Mouse (Mus musculus): ENCODE results near the gene Ifna9. TPM values are rescaled to one million over a fixed set of nuclear protein-coding genes. Genes with fewer than 3 reads are reported as not detected.
A peak's percentile ranks its signal among the peaks of the same experiment; 100 is the strongest.
"Not testable (repeated sequence)": the region's sequence is repeated elsewhere in the genome, so short reads cannot be mapped to it uniquely, and the experiment has no call there.

Gene Ifna9
- polyA plus RNA-seq (2016; fragmentation: Nextera tagmentation; extraction: Ambion mirVana): not detected in 2 replicates

DNA sequence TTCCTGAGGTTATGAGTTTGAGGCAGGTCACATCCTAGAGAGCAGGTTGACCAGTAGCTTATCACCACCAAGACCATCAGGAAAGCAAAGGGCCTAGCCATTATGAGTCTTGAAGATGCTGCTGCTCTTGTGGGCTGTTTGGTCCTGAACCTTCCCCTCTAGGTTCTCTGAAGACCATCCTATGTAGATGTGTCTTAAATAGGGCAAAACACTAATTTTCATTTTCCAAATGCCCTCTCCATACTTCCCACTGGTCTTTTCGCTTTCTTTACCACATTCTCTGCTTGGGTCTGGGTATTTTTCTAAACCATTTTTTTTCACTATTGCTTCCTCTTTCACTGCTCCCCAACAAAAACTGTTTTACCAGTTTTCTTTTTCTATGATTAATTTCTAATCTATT is at the start of gene Ifna9:
Ifna9 (minus strand) TSS at position 101 of the 400 bp plus-strand sequence.
- Histone ChIP-seq H3K27ac (no peak within 1 kb of the TSS), H3K4me2 (no peak within 1 kb of the TSS), H3K9me3 (no peaks in the 10 kb centered on the region), H3K4me3 (replicated peaks) (no peak within 1 kb of the TSS), H3K36me3 (no peaks in the 10 kb centered on the region), H3K4me1 (replicated peaks) (no peaks in the 10 kb centered on the region), H3K27me3 (no peaks in the 10 kb centered on the region), H3K9ac (replicated peaks) (no peak within 1 kb of the TSS)
- no peak for ATAC-seq (ENCODE audit: insufficient number of reproducible peaks, insufficient read depth, low FRiP score, low TSS enrichment, low read depth)
- WGBS: 90% methylated on average over 1 of the region's 1 CpGs

DNA sequence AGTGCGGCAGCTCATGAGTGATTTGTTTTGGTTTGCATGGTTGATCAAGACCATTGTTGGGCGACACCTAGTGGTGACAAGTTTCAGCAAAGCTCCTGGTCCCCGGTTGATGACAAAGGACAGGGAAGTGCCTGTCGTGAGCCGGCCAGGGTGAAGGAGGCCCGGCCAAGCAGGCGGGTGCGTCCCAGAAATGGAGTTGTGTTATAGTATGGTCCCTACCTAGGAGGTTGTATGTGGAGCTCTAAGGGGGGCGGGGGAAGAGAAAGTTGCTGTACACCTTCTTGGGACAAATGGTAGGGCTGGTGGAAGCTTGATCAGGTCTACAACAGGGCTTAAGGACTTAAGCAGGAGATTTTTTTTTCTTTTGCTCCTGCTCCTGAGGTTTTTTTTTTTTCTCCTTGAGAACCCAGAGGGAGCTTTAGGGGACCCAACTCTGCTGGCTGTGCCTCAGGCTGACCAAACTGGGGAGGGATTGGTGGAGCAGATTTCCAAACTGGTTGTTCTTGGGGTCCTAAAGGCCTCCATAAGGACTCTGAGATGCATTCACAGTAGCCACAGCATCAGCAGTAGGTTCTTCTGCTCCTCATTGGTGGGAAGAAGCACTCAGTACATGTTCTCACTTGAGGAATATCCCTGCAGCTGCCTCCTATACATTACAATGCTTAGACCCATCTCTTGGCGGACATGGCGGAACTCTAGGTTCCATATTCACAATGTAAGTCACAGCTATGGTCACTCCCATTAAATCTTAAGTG is 49.1 kb upstream of the Ifna9 start:
- no peak overlapping the region for H3K9ac ChIP-seq (replicated peaks)

DNA sequence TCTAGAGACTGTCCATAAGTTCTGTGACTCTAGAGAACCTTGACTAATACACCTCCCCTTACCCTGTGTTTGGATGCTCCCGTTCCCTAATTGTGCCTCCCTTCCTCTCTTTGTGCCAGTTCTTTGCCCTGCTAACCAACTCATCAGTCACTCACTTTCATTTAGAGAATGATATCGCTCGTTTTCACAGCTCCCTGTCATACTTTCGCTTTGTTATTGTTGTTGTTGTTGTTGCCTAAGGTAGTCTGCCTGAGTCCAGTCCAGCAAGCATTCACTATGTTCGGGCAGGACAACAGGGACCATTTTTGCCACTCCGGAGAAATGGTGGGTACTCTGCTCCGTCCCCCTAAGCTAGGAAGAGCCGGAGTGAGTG is 48.5 kb upstream of the Ifna9 start:
- no peak overlapping the region for H3K9ac ChIP-seq (replicated peaks)
- 64% methylated on average over 8 of the region's 8 CpGs for WGBS
- H3K4me3 ChIP-seq (replicated peaks): peak overlapping the region; percentile 32

More for the DNA sequence above, 49.1 kb upstream of the Ifna9 start:
- Histone ChIP-seq H3K4me2 (peak overlapping the region; percentile 50), H3K36me3 (no peaks in the 10 kb centered on the region), H3K9me3 (no peaks in the 10 kb centered on the region), H3K27ac (0 out of 2 replicates have a peak overlapping the region, but pooled peaks have one; percentile 12), H3K4me3 (replicated peaks) (peak overlapping the region; percentile 32), H3K4me1 (replicated peaks) (no peaks in the 10 kb centered on the region), H3K27me3 (no peaks in the 10 kb centered on the region)
- peak; percentile 94 for ATAC-seq (ENCODE audit: insufficient number of reproducible peaks, insufficient read depth, low FRiP score, low TSS enrichment, low read depth)
- 15% methylated on average over 11 of the region's 11 CpGs for WGBS

DNA sequence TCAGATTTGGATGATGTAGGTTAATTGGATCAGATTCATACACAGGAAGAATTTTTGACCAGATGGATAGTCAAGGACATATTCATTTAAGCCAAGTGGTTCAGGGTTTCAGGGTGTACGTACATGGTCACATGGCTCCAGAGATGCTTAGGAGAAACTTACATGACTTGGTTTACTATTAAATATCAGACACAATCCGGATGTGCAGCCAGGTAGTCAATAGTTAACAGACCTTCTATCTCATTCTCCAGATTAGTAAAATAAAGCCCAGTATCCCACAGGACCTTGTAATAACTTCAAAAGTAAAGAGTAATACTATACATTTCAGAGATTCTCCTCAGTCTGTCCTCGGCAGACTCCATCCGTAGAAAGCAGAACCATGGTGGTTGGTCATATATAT is 42.1 kb upstream of the Ifna9 start, which contains the start of gene C87499:
C87499 (minus strand) TSS at position 101 of the 400 bp plus-strand sequence.
- 86% methylated on average over 4 of the region's 4 CpGs for WGBS
- ATAC-seq (ENCODE audit: insufficient number of reproducible peaks, insufficient read depth, low FRiP score, low TSS enrichment, low read depth): no peak
- H3K9ac ChIP-seq (replicated peaks): no peak within 1 kb of the TSS
- H3K36me3 ChIP-seq: no peaks in the 10 kb centered on the region
- H3K4me3 ChIP-seq (replicated peaks): no peak within 1 kb of the TSS
- no peaks in the 10 kb centered on the region for H3K4me1 ChIP-seq (replicated peaks)
- H3K27ac ChIP-seq: no peak within 1 kb of the TSS
- H3K9me3 ChIP-seq: no peaks in the 10 kb centered on the region
- no peak within 1 kb of the TSS for H3K4me2 ChIP-seq
- no peaks in the 10 kb centered on the region for H3K27me3 ChIP-seq

More for the DNA sequence above, 48.5 kb upstream of the Ifna9 start:
- Histone ChIP-seq H3K4me2 (peak overlapping the region; percentile 50), H3K4me1 (replicated peaks) (no peaks in the 10 kb centered on the region), H3K27me3 (no peaks in the 10 kb centered on the region), H3K36me3 (no peaks in the 10 kb centered on the region), H3K27ac (0 out of 2 replicates have a peak overlapping the region, but pooled peaks have one; percentile 12), H3K9me3 (no peaks in the 10 kb centered on the region)
- no peak for ATAC-seq (ENCODE audit: insufficient number of reproducible peaks, insufficient read depth, low FRiP score, low TSS enrichment, low read depth)

DNA sequence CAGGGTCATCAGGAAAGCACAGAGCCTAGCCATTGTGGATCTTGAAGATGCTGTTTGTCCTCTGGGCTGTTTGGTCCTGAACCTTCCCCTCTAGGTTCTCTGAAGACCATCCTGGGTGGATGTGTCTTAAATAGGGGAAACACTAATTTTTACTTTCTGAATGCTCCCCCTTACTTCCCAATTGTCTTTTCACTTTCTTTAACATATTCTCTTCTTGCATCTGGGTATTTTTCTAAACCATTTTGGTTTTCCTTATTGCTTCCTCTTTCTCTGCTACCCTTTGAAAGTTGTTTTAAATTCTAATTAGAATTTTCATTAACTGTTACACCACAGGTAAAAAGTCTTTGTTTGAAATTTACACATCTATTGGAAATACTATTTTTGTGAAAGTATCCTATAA is 11.1 kb upstream of the Ifna9 start, which contains the start of gene Ifna12:
Ifna12 (minus strand) TSS at position 101 of the 400 bp plus-strand sequence.
- ATAC-seq (ENCODE audit: insufficient number of reproducible peaks, insufficient read depth, low FRiP score, low TSS enrichment, low read depth): no peak
- Histone ChIP-seq H3K27me3 (no peaks in the 10 kb centered on the region), H3K9ac (replicated peaks) (no peak within 1 kb of the TSS), H3K4me2 (no peak within 1 kb of the TSS), H3K4me1 (replicated peaks) (no peaks in the 10 kb centered on the region), H3K9me3 (no peaks in the 10 kb centered on the region), H3K4me3 (replicated peaks) (no peak within 1 kb of the TSS), H3K27ac (no peak within 1 kb of the TSS), H3K36me3 (no peaks in the 10 kb centered on the region)

DNA sequence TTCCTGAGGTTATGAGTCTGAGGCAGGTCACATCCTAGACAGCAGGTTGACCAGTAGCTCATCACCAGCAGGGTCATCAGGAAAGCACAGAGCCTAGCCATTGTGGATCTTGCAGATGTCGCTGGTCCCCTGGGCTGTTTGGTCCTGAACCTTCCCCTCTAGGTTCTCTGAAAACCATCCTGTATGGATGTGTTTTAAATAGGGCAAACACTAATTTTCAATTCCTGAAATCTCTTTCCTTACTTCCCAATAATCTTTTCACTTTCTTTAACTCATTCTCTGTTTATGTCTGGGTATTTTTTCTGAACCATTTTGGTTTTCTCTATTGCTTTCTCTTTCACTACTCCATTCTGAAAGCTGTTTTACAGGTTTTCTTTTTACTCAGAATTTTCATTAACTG is 20.5 kb downstream of the Ifna9 start, which contains the start of gene Ifna14:
Ifna14 (minus strand) TSS at position 101 of the 400 bp plus-strand sequence.
- Histone ChIP-seq H3K27me3 (no peaks in the 10 kb centered on the region), H3K9ac (replicated peaks) (no peak within 1 kb of the TSS), H3K4me3 (replicated peaks) (no peak within 1 kb of the TSS), H3K36me3 (no peaks in the 10 kb centered on the region), H3K27ac (no peak within 1 kb of the TSS), H3K9me3 (no peaks in the 10 kb centered on the region), H3K4me2 (no peak within 1 kb of the TSS), H3K4me1 (replicated peaks) (no peaks in the 10 kb centered on the region)
- no peak for ATAC-seq (ENCODE audit: insufficient number of reproducible peaks, insufficient read depth, low FRiP score, low TSS enrichment, low read depth)
- 63% methylated on average over 1 of the region's 1 CpGs for WGBS

DNA sequence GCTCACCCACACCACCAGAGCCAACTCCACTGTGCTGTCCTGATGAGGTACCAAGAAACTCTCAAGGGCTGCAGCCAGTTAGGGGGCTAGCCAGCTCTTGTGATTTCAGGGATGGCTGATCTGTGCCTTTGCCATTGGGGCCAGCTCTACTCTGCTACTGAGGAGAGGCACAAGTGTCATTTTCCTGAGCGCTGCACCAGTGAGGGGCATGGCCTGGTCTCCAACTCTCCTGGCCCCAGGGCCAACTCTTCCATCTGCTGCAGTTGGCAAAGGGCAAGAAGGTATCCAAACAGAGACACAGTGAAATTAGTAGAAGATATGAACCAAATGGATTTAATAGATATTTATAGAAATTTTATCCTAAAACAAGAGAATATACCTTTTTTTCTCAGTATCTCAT is 30.4 kb downstream of the Ifna9 start:
- no peak for ATAC-seq (ENCODE audit: insufficient number of reproducible peaks, insufficient read depth, low FRiP score, low TSS enrichment, low read depth)
- H3K36me3 ChIP-seq: no peaks in the 10 kb centered on the region
- no peaks in the 10 kb centered on the region for H3K9me3 ChIP-seq
- WGBS: 95% methylated on average over 1 of the region's 1 CpGs
- H3K4me2 ChIP-seq: no peak overlapping the region
- no peak overlapping the region for H3K4me3 ChIP-seq (replicated peaks)
- H3K4me1 ChIP-seq (replicated peaks): no peaks in the 10 kb centered on the region
- H3K27ac ChIP-seq: no peak overlapping the region
- H3K9ac ChIP-seq (replicated peaks): no peak overlapping the region
- no peaks in the 10 kb centered on the region for H3K27me3 ChIP-seq

DNA sequence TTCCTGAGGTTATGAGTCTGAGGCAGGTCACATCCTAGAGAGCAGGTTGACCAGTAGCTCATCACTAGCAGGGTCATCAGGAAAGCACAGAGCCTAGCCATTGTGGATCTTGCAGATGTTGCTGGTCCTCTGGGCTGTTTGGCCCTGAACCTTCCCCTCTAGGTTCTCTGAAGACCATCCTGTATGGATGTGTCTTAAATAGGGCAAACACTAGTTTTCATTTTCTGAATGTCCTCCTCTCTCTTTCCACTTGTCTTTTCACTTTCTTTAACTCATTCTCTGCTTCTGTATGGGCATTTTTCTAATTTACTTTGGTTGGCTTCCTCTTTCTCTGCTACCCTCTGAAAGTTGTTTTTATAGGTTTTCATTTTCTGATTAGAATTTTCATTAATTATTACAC is 34.0 kb downstream of the Ifna9 start, which contains the start of gene Ifna15:
Ifna15 (minus strand) TSS at position 101 of the 400 bp plus-strand sequence.
- H3K4me3 ChIP-seq (replicated peaks); H3K4me1 ChIP-seq (replicated peaks); H3K9me3 ChIP-seq; ATAC-seq (ENCODE audit: insufficient number of reproducible peaks, insufficient read depth, low FRiP score, low TSS enrichment, low read depth); H3K27ac ChIP-seq; H3K36me3 ChIP-seq; H3K27me3 ChIP-seq; H3K4me2 ChIP-seq; H3K9ac ChIP-seq (replicated peaks): not testable (repeated sequence)

DNA sequence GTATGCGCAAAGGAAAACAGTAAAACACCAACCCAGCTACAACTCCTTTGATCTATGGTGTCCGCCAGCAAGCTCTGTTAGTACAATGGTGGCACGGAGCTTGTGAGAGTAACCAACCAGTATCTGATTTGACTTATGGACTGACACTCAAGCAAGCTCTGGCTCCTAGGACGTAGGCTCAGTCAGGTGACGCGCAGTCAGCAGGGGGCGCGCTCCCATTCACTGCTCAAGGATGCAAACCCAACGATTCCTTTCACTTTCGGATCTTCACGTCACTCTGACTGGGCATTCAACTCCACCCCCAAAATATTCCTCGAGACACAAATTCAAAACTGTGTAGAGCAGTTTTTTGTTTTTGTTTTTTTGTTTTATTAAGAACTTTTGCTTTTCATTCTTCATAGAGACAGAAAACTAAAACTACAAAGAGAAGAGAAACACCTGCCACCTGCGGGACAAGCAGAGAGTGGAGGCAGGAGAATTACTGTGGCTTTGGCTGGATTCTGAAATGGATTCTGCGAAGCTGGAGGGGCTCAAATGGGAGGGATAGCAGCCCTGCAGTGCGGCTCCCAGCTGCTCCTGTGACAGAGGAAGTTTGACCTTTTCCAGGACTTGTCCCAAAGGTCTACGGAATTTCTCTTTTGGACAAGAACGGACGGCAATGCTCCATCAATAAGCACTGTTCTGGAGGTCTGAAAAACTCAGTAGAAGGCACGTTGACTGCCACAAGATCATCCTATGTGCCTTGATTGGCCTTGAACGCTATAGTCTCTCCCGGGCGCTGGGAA is 41.8 kb downstream of the Ifna9 start:
- Histone ChIP-seq H3K4me1 (replicated peaks) (no peaks in the 10 kb centered on the region; the same call in 1 of the 2 replicates), H3K4me3 (replicated peaks) (peak overlapping the region; percentile 24), H3K9ac (replicated peaks) (no peak overlapping the region), H3K27me3 (no peaks in the 10 kb centered on the region), H3K36me3 (no peaks in the 10 kb centered on the region), H3K4me2 (peak overlapping the region; percentile 51), H3K27ac (no peak overlapping the region), H3K9me3 (no peaks in the 10 kb centered on the region)
- WGBS: 33% methylated on average over 22 of the region's 22 CpGs
- peak; percentile 73; the same call in 1 of the 2 replicates for ATAC-seq (ENCODE audit: insufficient number of reproducible peaks, insufficient read depth, low FRiP score, low TSS enrichment, low read depth)

DNA sequence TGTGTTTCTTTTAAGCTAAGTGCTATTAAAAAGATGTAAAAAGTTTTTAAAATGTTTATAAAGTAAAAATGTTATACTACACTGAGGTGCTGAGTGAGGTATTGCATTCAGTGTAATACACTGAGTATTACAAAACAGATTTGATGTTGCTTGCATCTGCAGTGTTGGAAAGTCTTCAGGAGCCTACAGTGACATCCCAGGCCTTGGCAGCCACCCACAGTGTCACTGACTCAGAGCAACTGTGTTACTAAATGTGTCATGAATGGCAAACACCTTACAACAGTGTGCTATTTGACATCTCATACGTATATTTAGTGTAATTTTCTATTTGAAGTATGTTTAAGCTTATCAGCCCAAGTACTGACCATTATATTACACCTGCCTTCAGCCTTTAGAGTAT is 44.2 kb downstream of the Ifna9 start:
- Histone ChIP-seq H3K9ac (replicated peaks) (no peak overlapping the region), H3K36me3 (no peaks in the 10 kb centered on the region), H3K27me3 (no peaks in the 10 kb centered on the region), H3K4me3 (replicated peaks) (no peak overlapping the region), H3K4me1 (replicated peaks) (no peaks in the 10 kb centered on the region; the same call in 1 of the 2 replicates), H3K9me3 (no peaks in the 10 kb centered on the region), H3K4me2 (no peak overlapping the region), H3K27ac (no peak overlapping the region)
- ATAC-seq (ENCODE audit: insufficient number of reproducible peaks, insufficient read depth, low FRiP score, low TSS enrichment, low read depth): no peak
- 81% methylated on average over 1 of the region's 1 CpGs for WGBS

DNA sequence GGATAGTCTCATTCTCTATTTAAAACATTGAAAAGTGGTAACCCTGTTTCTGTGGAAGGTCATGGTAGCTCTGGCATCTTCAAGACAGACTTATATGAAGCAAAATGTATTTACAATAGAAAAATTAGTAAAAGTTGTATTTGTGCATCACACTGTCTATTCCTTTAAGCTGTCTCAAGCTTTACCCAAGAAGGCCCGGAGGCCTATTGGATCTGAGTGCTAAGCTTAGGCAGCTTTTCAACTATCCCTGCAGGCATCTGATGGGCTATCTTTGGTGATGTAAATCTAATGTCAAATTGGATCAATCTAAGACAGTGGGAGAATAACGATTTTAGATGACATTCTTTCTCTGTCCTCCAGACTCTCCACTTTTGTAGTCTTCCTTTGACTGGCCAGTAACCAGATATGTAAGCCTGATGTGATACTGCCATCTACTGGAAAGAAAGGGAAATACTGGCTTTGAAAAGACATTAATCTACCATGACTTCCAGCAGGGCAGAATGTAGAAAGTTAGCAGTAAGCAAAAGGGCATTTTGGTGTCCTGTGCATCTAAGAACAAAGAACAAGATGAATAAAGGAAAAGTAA is 48.4 kb downstream of the Ifna9 start:
- no peaks in the 10 kb centered on the region for H3K27me3 ChIP-seq
- H3K4me3 ChIP-seq (replicated peaks): no peak overlapping the region
- H3K9ac ChIP-seq (replicated peaks): no peak overlapping the region
- H3K9me3 ChIP-seq: no peaks in the 10 kb centered on the region
- no peak overlapping the region for H3K27ac ChIP-seq
- ATAC-seq (ENCODE audit: insufficient number of reproducible peaks, insufficient read depth, low FRiP score, low TSS enrichment, low read depth): peak; percentile 63; the same call in 1 of the 2 replicates
- no peaks in the 10 kb centered on the region for H3K4me1 ChIP-seq (replicated peaks)
- H3K4me2 ChIP-seq: no peak overlapping the region
- WGBS: 47% methylated on average over 2 of the region's 2 CpGs
- no peaks in the 10 kb centered on the region for H3K36me3 ChIP-seq
